Mouse (Mus musculus): ENCODE measurements at regions not wholly inside any gene's neighbourhood (a gene's known extent, or its start where the extent isn't known, plus 50 kb on each side); places are given as distances from the start of the nearest gene placed in this dataset.
A peak's percentile ranks its signal among the peaks of the same experiment; 100 is the strongest.

DNA sequence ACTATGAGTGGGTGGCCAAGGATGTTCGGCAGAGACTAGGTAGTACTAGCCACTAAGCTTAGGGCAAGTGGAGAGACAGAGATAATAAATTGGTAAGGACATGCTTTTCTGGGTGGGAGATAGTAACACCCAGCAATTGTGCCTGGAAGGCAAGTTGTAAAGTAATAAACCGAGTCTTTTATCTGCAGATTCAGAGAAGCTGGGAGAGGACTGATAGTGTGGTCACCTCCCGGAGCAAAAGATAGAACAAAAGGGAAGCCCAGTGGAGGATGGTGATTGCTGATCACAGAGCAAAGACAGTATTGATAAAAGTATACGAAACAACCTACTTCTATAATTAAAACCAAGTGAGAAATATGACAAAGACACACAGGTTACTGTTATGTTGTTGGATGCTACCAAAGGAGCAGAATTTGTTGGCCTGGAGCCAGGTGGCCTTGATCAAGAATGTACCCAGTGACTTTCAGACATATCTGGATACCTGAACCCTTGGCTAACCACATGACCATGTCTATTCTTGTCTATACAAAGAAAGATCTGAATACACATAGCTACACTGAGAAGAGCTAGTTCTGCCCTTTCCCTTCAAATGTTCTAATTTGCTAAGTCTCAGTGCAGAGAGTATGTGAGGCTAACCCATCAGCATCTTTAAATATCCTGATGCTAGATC, 150.7 kb downstream of the Gm5447 start:
- DNase-seq (ENCODE audit: low read depth, low spot score): no peak
- no peaks in the 10 kb centered on the region for H3K36me3 ChIP-seq (ENCODE audit: control insufficient read depth, insufficient read depth, low read length, poor library complexity, severe bottlenecking)

GRCm38 (mm10) chr13:31132501-31132900, 158.5 kb downstream of the Gm5447 start:
- DNase-seq (ENCODE audit: low read depth, low spot score): no peak
- Histone ChIP-seq H3K27me3 (ENCODE audit: control insufficient read depth, insufficient read depth, low read length, poor library complexity, severe bottlenecking) (no peaks in the 10 kb centered on the region), H3K36me3 (ENCODE audit: control insufficient read depth, insufficient read depth, low read length, poor library complexity, severe bottlenecking) (no peaks in the 10 kb centered on the region)

More for the DNA sequence above, 150.7 kb downstream of the Gm5447 start:
- no peaks in the 10 kb centered on the region for H3K27me3 ChIP-seq (ENCODE audit: control insufficient read depth, insufficient read depth, low read length, poor library complexity, severe bottlenecking)

GRCm38 (mm10) chr13:31139686-31140085, 165.7 kb downstream of the Gm5447 start:
- no peak for DNase-seq (ENCODE audit: low read depth, low spot score)
- Histone ChIP-seq H3K27me3 (ENCODE audit: control insufficient read depth, insufficient read depth, low read length, poor library complexity, severe bottlenecking) (no peaks in the 10 kb centered on the region), H3K36me3 (ENCODE audit: control insufficient read depth, insufficient read depth, low read length, poor library complexity, severe bottlenecking) (no peaks in the 10 kb centered on the region)

GRCm38 (mm10) chr13:31147323-31147722, 173.3 kb downstream of the Gm5447 start:
- Histone ChIP-seq H3K27me3 (ENCODE audit: control insufficient read depth, insufficient read depth, low read length, poor library complexity, severe bottlenecking) (no peaks in the 10 kb centered on the region), H3K36me3 (ENCODE audit: control insufficient read depth, insufficient read depth, low read length, poor library complexity, severe bottlenecking) (no peaks in the 10 kb centered on the region)
- no peak for DNase-seq (ENCODE audit: low read depth, low spot score)

DNA sequence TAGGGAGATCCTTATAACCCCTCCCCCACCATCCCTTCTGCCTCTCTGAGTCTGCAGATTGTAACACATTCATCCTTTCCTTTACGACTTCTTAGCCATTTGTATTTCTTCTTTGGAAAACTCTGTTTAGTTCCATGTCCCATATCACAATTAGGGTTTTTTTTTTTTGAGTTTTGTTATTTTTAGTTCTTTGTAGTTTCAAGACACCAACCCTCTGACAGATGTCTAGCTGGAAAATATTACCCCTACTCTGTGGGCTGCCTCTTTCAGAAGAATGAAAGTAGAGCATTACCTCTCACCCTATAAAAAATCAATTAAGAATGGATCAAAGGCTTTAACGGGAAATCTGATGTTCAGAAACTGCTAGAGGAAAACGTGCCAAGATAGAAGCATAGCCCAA, 180.1 kb downstream of the Gm5447 start:
- DNase-seq (ENCODE audit: low read depth, low spot score): no peak
- H3K36me3 ChIP-seq (ENCODE audit: control insufficient read depth, insufficient read depth, low read length, poor library complexity, severe bottlenecking): no peaks in the 10 kb centered on the region
- H3K27me3 ChIP-seq (ENCODE audit: control insufficient read depth, insufficient read depth, low read length, poor library complexity, severe bottlenecking): no peaks in the 10 kb centered on the region

DNA sequence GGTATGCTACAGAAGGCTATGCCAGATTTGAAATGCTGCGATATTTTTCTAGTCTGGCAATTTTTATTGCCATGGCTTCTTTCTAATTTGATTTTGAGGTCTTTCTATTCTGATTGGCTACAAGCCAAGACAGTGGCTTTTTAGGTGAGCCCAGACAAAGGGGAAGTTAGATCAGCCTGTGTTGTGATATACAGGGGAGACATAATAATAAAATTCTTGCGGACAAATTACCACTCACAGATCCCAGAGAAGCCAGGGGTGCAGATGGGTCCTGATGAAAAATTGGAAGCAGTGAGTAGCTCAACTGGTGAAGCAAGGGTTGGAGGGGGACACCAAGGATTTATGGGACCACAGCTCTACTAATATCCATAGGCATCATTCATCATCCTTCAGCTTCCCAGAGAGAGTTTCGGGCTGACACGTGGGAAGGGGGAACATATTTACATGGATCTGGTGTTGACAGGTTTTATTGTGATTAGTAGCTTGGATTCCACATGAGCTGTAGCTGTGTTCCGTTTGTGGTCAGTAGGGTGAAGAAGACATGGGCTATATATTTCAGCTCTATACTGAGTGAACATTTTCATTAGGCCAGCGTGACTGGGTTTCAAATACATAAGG, 190.0 kb downstream of the Gm5447 start:
- H3K36me3 ChIP-seq (ENCODE audit: control insufficient read depth, insufficient read depth, low read length, poor library complexity, severe bottlenecking): no peaks in the 10 kb centered on the region
- no peak for DNase-seq (ENCODE audit: low read depth, low spot score)
- H3K27me3 ChIP-seq (ENCODE audit: control insufficient read depth, insufficient read depth, low read length, poor library complexity, severe bottlenecking): no peaks in the 10 kb centered on the region

DNA sequence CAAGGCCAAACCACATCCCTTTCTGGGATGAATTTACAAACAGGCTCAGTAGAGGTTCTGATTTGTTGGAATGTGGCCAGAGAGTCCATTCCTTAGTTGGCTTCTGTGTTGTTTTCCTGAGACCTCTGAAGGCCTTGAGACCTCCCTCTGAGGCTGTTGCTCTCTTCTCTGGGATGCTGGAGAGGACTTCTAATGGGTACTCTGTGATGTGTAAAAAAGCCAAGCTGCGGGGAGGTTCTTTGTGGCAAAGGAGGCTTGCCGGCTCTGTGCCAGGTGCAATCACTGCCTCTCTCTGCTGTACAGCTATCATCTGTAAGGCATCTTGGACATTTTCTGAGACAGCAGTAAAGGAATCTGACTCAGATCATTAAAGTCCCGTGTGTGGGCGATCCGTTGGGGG, 192.3 kb downstream of the Gm5447 start:
- H3K27me3 ChIP-seq (ENCODE audit: control insufficient read depth, insufficient read depth, low read length, poor library complexity, severe bottlenecking): no peaks in the 10 kb centered on the region
- H3K36me3 ChIP-seq (ENCODE audit: control insufficient read depth, insufficient read depth, low read length, poor library complexity, severe bottlenecking): no peaks in the 10 kb centered on the region
- DNase-seq (ENCODE audit: low read depth, low spot score): no peak

- Histone ChIP-seq H3K27me3 (ENCODE audit: control insufficient read depth, insufficient read depth, low read length, poor library complexity, severe bottlenecking) (no peaks in the 10 kb centered on the region), H3K36me3 (ENCODE audit: control insufficient read depth, insufficient read depth, low read length, poor library complexity, severe bottlenecking) (no peaks in the 10 kb centered on the region)
- DNase-seq (ENCODE audit: low read depth, low spot score): no peak
Observed at GRCm38 (mm10) chr13:31168854-31169253, 194.8 kb downstream of the Gm5447 start.

DNA sequence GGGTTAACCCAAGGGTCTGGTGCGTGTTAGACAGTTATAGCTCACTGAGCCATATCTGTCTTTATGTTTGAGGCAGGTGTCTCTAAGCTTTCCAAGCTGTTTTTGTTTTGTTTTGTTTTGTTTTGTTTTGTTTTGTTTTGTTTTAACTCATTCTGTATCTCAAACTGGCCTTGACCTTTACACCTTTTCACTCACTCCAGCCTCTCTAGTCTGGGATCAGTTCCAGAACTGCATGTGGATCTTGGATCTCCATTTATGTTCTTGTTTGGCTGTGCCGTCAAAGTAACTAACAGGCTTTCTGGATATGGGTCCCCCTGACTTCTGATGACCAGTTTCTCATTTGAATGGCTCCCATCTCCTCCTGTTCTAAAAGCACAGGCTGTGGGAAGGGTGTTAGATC, 197.7 kb downstream of the Gm5447 start:
- H3K36me3 ChIP-seq (ENCODE audit: control insufficient read depth, insufficient read depth, low read length, poor library complexity, severe bottlenecking): no peaks in the 10 kb centered on the region
- DNase-seq (ENCODE audit: low read depth, low spot score): no peak
- H3K27me3 ChIP-seq (ENCODE audit: control insufficient read depth, insufficient read depth, low read length, poor library complexity, severe bottlenecking): no peaks in the 10 kb centered on the region

- DNase-seq (ENCODE audit: low read depth, low spot score): no peak
- Histone ChIP-seq H3K36me3 (ENCODE audit: control insufficient read depth, insufficient read depth, low read length, poor library complexity, severe bottlenecking) (no peaks in the 10 kb centered on the region), H3K27me3 (ENCODE audit: control insufficient read depth, insufficient read depth, low read length, poor library complexity, severe bottlenecking) (no peaks in the 10 kb centered on the region)
Observed at GRCm38 (mm10) chr13:31172580-31172979, 198.6 kb downstream of the Gm5447 start.

- Histone ChIP-seq H3K36me3 (ENCODE audit: control insufficient read depth, insufficient read depth, low read length, poor library complexity, severe bottlenecking) (no peaks in the 10 kb centered on the region), H3K27me3 (ENCODE audit: control insufficient read depth, insufficient read depth, low read length, poor library complexity, severe bottlenecking) (no peaks in the 10 kb centered on the region)
- no peak for DNase-seq (ENCODE audit: low read depth, low spot score)
Observed at GRCm38 (mm10) chr13:31177999-31178783, 204.2 kb downstream of the Gm5447 start.

DNA sequence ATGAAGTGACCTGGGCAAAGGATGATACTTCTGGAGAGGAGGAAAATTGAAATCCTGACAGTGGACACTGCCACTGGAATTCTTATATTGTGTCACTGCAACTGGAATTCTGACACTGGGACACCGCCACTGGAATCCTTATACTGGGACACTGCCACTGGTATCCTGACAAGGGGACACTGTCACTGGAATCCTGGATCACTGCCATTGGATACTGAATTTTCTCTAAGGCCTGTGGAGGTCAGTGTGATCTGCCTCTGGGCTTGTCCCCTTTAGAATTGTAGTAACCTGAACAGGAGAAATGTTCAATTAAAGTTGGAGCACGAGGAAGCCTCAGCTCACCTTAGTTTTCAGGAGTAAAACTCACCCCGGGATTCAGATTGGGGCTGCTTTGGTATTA, 205.0 kb downstream of the Gm5447 start:
- H3K36me3 ChIP-seq (ENCODE audit: control insufficient read depth, insufficient read depth, low read length, poor library complexity, severe bottlenecking): no peaks in the 10 kb centered on the region
- DNase-seq (ENCODE audit: low read depth, low spot score): no peak
- no peaks in the 10 kb centered on the region for H3K27me3 ChIP-seq (ENCODE audit: control insufficient read depth, insufficient read depth, low read length, poor library complexity, severe bottlenecking)

DNA sequence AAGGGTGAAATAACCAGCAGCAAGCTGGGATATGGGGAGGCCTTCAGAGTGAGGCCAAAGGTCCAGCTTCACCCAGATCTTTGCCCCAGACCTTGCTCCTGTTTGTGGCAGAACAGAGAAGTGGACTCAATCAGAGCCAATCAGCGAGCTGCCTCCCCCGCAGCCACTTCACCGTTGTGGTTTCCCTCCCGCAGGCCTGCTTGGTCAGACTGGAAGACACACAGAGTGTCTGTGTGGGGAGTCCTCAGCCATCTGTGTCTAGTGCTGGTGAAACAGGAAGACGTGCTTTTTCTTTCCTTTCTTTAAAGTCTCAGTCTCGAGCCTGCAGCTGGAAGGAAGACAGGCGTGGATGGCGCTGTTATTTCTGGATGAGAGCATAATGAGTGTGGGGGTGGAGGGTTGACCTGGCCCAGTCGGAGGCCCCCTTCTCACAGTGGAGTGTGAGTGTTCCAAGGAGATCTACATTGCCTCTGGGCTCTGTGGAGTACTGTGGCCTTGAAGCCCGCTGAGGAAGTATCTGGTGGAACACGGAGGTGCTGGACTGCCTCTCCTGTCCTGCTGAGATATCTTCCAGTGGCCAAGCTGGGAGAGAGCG, 205.5 kb downstream of the Gm5447 start:
- Histone ChIP-seq H3K27me3 (ENCODE audit: control insufficient read depth, insufficient read depth, low read length, poor library complexity, severe bottlenecking) (no peaks in the 10 kb centered on the region), H3K36me3 (ENCODE audit: control insufficient read depth, insufficient read depth, low read length, poor library complexity, severe bottlenecking) (no peaks in the 10 kb centered on the region)
- peak; percentile 3 for DNase-seq (ENCODE audit: low read depth, low spot score)

GRCm38 (mm10) chr13:31181530-31181929, 207.5 kb downstream of the Gm5447 start:
- Histone ChIP-seq H3K27me3 (ENCODE audit: control insufficient read depth, insufficient read depth, low read length, poor library complexity, severe bottlenecking) (no peaks in the 10 kb centered on the region), H3K36me3 (ENCODE audit: control insufficient read depth, insufficient read depth, low read length, poor library complexity, severe bottlenecking) (no peaks in the 10 kb centered on the region)
- no peak for DNase-seq (ENCODE audit: low read depth, low spot score)
